Mouse (Mus musculus): ENCODE results near the gene Zfp821.

- TF ChIP-seq EP300 (IDR thresholded peaks at IDR 0.05; ENCODE audit: insufficient read depth, low read depth, low read length) (no peak), CTCF (IDR thresholded peaks at IDR 0.05) (no peak), POLR2A (IDR thresholded peaks at IDR 0.05; ENCODE audit: insufficient read depth, low read depth, low read length) (no peak)
Observed at GRCm38 (mm10) chr8:109682120-109682519, 23.2 kb upstream of the Zfp821 start.

All from heart, adult 2 months (tissue).